Mouse (Mus musculus) mesoderm, embryonic 11.5 days (tissue): Measurements from ENCODE around the gene AC161166.1.
"Not testable (repeated sequence)": the region's sequence is repeated elsewhere in the genome, so short reads cannot be mapped to it uniquely, and the experiment has no call there.

Experiments used
- DNase-seq: peaks from one replicate; pipeline ENCODE4 v3.0.0-alpha.2; 2012; ENCODE audit warnings: low read depth, low spot score

Gene AC161166.1

DNA sequence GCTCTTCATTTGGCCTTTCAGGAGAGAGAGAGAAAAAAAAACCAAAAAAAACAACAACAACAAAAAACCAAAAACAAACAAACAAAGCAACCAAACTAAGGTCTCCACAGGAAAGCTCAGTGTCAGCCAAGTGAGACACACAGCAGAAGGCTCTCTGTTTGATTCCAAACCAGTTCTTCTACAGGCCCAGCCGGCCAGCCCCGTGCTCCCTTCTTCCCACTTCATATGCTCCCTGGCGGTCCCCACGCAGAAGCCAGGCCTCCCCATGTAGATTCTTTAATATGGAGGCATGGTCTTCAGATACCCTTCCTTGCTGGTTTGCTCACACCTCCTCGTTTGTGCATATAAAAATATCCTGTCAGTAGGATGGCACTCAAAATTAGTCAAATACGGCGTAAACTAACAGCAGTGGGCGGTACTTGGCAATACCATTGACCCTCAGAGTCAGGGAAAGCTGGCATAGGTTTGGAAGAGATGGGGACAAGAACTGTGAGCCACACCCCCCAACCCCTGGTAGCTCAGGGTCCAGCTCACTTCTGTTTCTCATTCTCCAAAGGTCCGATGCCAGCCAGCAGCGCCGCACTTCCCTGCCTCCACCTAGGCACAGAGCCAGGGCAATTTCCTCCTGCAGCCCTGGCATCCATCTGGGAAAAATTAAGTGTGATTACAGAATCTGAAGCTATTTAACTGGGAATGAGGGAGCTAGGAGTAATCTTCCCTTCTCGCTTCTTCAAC, 13.6 kb upstream of the AC161166.1 start:
- no peak for DNase-seq

DNA sequence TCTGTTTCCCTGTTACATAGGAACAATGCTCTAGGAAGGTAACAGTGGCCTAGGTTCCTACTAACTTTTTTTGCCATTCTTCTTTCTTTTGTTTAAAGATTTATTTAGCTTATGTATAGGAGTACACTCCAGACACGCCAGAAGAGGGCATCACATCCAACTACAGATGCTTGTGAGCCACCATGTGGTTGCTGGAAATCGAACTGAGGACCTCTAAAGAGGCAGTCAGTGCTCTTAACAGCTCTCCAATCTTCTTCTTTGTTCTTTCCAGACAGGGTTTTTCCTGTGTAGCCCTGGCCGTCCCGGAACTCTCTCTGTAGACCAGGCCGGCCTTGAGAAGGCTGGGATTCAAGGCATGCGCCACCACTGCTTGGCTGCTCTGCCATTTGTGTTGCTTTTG, 12.7 kb upstream of the AC161166.1 start:
- no peak for DNase-seq

DNA sequence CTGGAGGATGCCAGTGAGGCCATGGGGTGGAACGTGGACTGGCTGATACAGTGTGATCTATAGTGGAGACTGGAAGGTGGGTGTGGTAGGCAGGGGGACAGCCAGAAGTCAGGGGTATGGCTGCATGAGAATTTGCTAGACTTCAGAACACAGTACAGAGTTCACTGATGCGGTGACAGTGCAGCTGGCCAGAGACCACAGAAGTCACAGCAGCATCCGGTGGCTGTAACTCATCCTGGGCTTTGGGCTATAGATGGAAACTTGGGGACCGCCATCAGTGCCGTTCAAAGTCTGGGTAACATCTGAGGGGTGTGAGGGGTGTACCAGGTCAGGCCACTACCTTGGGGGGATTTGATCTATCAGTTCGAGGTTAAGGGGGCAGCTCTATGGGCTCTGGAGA, 11.5 kb upstream of the AC161166.1 start:
- no peak for DNase-seq

DNA sequence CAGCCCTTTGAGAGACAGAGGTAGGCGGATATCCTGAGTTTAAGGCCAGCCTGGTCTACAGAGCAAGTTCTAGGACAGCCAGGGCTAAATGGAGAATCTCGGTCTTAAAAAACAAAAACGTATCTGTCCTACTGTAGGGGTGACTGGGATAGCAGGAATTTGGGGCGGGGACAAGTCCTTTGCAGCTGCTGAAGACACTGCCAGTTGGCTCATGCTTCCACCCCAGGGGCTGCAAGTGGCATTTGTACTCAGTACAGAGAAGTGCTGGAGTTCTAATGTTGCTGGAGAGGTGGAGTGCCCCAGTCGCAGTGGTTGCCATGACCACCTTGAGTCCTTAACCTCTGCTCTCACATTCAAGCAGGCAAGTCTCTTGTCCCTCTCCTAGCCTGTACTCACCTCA, 10.6 kb upstream of the AC161166.1 start:
- DNase-seq = no peak

DNA sequence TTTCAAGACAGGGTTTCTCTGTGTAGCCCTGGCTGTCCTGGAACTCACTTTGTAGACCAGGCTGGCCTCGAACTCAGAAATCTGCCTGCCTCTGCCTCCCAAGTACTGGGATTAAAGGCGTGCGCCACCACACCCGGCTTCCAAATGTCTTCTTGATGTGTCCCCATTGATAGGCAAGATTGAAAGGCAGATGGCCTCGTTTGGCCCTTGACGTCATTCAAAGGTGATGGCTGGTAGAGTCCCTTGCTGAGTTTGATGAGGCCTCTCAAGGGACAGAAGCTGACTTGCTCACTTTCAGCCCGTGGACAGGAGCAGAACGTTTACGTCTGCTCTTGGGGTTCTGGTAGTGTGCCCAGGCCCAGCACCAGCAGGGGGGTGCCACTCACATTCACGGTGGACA, 7.8 kb upstream of the AC161166.1 start:
- DNase-seq = not testable (repeated sequence)

DNA sequence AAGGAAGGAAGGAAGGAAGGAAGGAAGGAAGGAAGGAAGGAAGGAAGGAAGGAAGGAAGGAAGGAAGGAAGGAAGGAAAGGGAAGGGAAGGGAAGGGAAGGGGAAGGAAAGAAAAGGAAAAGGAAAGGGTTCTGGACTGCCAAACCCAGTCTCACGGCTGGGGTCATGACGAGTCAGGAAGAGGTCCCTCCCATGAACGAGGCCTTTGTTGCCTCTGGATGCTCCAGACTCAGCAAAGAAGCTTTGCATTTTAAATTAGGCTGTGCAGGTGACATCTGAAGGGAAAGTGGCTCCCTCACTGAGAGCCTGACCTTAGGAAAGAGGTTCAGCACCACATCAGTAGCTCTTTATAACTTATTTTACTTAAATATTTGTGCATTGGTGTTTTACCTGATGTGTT, 6.9 kb upstream of the AC161166.1 start:
- no peak for DNase-seq

DNA sequence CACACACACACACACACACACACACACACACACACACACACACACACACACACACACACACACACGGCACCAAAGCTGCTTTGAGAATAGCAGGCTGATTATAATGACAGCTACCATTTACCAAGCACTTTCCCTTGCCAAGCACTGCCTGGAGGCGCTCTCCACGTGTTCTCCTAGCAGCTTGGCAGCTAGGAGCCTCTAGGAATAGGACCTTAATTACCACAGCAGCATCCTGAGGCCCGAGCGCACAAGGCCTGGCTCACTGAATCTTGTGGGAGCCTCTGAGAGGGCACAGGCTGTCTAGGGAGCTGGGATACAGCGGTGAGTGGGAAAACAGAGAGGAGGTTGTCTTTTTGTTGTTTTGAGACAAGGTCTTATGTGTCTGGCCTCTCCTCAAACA, 5.4 kb upstream of the AC161166.1 start:
- no peak for DNase-seq

DNA sequence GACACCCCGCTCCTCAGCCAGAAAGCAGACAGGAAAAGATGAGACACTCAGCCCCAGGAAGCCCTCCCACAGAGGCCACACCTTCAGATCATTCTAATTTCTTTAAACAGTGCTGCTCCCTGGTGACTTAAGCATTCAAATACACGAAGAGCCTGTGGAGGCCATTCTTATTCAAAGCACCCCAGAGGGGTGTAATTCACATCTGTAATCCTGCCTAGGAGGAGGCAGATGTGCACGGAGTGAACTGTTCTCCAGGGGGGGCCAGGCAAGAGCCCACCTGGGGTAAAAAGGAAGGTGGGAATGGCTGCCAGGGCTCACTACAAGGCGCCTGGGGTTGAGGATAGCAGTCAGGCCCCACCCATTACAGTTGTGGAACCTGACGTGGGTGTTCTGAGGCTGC, 4.8 kb upstream of the AC161166.1 start:
- no peak for DNase-seq

DNA sequence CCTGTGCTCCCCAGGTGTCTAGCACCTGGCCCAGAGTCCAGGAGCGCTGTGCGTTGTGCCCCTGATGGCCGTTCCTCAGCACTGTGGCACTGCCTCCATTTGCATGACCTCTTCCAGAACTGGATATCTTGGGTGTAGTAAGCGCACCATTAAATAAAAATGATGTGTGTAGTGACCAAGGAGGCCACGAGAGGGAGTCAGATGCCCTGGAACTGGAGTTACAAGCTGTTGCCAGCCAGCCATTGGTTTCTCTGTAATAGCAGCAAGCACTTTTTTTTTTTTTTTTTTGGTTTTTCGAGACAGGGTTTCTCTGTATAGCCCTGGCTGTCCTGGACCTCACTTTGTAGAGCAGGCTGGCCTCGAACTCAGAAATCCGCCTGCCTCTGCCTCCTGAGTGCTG, 4.1 kb upstream of the AC161166.1 start:
- not testable (repeated sequence) for DNase-seq

DNA sequence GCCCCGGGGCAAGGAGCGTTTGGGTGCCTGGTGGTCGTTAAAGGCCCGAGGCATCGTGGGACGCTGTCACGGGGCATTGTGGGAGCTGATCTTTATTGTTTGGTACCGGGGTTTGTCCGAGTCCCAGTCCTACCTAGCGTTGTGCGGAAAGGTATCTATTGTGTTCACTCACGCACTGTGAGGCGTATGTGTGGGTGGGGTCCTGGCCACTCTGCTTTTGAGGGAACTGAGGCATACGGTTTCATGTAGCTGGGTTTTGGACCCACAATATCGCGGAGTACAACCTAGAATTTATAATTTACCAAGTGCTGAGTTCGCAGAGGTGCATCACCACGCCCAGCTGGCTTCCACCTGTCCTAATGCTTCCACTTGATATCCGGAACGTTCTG, 4.5 kb downstream of the AC161166.1 start:
- no peak for DNase-seq

DNA sequence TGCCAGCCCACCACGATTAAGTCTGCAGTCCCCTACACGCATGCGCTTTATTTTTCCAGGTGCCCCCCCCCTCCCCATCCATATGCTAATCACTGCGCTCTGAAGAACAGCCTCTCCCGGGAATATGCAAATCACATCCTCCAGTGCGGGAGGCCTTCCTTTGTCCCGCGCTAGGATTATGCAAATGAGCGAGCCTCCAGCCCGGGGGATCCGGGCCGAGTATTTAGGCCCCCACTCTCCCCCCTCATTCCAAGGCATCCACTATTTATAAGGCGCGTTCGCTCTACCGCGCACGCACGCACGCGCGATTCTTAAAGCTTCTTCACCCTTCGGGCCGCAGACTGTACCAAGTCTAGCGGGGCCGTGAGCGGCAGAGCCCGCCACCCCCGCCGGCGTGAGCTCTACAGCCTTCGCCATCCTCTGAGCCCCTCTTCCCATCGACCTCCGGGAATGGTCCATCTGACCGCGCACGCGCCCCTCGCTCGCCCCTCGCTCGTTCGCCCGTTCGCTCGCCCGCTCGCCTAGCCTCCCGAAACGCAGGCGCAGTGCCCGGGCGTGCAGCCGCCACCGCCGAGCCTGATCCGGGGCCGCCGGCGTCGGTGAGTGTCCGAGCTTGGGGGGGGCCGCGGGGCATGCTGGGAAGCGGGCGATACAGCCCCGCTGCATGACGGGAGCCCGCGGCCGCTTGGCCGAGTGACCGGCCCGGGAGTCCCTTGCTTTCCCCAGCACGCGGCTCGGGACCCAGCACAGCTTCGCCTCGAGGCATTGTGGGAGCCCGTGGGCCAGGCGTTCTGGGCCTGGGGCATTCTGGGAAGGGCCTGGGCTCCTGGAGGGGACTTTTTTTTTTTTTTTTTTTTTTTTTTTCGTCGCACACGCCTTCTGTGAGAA, 5.2 kb downstream of the AC161166.1 start, which contains the start of gene Zfp428:
Gene Zfp428 (plus strand): TSS at position 169 of the 888 bp plus-strand sequence.
- DNase-seq = peak; percentile 92

DNA sequence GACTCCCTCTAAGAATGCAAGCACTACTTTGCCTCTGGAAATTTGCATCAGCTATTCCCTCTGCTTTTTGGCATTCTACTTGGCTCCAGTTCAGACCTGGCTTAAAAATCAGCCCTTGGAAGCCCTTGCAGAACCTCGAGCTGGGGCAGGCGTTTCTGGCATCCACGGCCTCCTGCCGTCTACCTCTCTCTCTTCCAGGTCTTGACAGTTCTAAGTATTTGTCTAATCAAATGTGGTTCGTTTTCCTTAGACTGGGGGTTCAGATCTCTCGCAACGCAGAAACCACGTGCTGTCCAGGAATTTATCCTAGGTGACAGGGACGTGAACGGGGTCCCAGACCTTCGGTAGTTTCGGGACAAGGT, 5.8 kb downstream of the AC161166.1 start:
- DNase-seq = no peak

DNA sequence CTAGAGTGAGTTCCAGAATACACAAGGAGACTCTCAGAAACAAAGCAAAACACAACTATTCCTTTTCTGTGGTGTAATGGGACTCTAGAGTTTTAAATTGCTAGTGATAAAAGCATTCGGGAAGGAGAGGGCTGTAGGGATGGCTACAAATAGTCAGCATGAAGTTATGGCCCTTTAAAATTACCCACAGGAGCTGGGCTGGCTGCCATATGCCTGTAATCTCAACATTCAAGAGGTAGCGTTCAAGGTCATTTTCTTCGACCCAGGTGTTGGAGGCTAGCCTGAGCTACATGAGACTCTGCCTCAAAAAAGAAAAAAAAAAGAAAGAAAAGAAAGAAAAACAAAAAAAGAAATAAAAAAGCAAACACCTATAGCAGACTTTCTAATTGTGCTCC, 6.2 kb downstream of the AC161166.1 start:
- no peak for DNase-seq

DNA sequence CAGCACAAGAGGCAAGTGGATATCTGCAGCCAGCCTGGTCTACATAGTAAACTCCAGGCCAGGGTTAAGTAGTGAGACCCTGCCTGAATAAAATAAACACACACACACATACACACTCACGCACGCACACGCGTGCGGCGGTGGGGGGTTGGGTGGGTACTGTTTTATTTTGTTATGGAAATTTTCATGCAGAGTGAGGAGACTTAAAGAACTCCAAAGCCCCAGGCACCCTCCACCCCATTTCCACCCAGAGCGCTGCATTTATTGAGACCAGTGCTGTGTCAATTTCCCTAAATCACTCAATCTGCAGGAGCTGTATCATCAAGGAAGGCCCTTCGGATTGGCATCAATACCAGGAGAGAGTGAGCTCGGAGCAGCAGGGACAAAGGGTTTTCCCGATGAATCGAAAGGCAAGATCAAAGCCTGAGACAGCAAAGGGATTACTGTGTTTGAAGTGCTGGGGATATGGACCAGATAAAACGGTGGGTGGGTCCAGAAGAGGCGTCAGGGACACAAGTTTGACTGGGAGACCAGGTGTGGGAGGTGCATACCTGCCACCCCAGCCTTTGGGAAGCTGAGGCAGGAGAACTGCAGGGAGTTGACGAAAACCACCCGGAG, 6.7 kb downstream of the AC161166.1 start:
- no peak for DNase-seq

DNA sequence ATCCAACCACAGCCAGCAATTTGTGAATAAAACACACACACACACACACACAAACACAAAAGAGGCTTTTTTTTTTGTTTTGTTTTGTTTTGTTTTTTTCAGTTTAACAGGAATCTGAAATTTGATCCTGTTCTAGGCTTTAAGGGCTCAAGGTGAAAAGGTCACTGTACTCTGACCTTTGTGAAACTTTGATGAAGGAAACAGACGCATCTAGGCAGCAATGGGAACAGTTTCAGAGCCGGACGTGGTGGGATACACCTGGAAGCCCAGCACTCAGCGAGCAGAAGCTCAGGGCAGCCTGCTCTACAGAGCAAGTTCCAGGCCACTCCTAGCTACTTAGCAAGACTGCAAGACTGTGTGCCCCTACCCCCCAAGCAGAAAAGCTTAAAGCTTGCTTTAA, 7.4 kb downstream of the AC161166.1 start:
- no peak for DNase-seq

DNA sequence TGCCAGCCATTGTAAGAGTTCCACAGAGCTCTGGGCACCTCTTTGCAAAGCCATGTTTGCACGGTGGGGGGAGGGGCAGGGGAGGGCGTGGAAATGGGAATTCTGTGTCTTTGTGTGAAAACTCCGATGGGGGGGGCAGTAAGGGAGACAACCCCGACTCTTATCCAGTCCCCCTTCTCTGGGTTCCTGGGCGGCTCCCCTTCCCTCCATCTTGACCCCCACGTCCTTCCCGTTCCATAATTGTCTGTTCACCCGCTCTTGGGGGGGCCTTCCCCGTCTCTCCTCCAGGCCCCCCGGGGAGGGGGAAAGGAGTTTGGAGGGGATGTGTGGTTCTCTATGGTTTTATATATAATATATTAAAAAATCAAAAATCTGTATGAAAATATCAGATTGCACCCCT, 8.3 kb downstream of the AC161166.1 start:
- DNase-seq = no peak

DNA sequence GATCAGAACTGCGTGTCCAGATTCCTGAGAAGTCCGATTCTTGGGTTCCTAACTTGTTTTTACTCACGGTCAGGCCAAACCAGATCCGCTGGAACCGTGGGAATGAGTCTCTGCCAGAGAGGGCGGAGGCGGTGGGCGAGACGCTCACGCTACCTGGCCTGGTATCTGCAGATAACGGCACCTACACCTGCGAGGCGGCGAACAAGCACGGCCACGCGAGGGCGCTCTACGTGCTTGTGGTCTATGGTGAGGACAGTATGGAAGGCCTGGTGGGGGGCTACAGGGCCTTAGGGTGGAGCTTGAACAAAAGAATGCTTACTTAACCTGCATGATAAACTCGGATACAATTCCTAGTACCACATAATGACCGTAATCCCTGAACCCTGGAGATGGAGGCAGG, 10.8 kb downstream of the AC161166.1 start:
- no peak for DNase-seq

DNA sequence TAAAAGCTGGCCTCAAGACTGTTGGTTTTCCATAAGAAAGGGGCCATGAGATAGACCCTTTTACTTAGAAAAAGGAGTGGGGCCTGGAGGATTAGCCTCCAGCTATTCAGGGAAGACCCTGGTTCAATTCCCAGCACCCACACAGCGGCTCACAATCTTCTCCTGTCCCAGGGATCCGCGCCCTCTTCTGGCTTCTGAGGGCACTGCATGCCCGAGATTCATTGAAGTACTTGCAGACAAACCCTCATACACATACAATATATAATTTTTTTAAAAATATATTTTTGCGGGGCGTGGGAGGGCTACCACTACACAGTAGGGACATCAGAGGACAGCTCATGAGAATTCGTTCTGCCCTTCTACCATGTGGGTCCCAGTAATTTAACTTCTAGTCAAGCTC, 11.3 kb downstream of the AC161166.1 start:
- peak; percentile 44 for DNase-seq

DNA sequence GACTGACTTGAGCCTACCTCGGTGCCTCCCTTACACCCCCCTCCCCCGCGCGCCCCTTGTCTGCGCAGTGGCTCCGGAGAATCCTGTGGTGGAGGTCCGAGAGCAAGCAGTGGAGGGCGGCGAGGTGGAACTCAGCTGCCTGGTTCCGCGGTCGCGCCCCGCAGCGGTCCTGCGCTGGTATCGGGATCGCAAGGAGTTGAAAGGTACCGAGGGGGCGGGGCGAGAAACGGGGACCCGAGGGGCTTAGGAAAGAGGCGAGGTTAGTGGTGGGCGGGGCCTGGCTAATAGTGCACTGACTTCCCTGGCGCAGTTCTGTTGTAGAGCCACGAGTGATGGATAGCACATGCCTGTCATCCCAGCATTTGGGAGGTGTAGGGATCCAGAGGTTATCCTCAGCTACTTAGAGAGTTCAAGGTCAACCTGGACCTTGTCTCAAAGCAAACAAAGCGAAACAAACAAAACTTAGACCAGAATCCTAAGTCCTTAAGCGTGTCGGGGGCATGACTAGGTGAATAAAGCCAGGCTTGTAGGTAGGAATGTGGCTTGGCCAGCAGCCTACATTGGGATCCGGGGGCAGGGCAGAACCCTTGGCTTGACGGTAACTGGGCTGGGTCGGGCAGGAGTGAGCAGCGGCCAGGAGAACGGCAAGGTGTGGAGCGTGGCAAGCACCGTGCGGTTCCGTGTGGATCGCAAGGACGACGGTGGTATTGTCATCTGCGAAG, 12.2 kb downstream of the AC161166.1 start:
- no peak for DNase-seq

DNA sequence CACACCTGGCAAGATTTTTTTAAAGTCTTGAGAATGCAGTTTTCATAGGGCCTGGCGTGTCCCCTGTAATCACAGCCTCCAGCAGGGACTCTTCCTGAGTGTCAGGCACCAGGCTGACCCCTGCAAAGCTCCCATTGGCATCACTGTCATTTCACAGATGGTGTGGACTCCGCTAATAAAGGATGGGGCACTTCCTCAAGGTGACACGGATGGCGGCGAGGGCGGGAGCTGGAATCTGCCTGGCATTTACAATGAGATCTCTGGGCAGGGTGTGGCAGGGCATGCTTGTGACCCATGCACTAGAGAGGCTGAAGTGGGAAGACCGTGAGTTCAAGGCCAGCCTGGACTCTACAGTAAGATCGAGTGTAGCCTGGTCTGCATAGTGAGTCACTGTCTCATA, 24.0 kb downstream of the AC161166.1 start:
- DNase-seq = no peak

DNA sequence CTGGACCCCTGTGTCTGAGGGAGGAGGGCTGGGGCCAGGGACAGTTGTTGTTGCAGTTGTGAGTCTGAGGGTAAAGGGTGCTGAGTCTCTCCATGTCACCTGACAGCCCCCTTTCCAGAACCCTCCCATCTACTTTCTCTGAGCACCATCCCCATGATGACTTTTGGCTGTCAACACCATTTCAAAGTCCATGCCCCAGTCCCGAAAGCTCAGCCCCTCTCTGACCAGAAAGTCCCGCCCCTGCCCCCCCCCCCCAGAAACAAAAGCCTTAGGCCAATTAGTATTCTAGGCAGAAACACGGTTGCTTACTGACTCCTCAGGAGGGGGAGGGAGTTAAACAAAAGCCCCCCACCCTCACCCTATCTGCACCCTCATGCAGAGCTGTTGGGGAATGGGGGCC, 24.9 kb downstream of the AC161166.1 start:
- no peak for DNase-seq

DNA sequence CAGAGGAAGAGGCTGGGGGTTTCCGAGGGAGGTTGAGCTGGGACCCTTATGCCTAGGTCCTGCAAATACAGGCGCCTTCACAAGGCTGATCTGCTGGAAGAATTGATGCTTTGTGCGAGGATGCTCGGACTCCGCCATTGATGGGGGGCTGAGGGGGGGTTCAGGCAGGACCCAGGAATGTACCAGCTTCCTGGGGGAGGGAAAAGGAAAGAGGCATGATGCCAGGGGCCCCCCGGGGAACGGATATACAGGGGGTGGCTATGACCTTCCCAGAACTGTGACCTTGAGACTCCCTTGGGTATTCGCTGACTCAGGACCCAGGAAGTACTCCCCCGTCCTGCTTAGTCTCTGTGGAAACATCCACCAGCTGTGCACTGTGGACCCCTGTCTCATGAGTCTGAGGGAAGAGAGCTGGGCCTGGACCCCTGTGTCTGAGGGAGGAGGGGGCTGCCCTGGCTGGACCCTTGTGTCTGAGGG, 25.6 kb downstream of the AC161166.1 start:
- DNase-seq = no peak
